Mouse (Mus musculus): ENCODE results near the gene Dbil5. TPM values are rescaled to one million over a fixed set of nuclear protein-coding genes. Genes with fewer than 3 reads are reported as not detected.

The Dbil5 gene
- total RNA-seq, 4 experiments from 2014 or later, result 0.70 to 1.3 (median 1.1) TPM

DNA sequence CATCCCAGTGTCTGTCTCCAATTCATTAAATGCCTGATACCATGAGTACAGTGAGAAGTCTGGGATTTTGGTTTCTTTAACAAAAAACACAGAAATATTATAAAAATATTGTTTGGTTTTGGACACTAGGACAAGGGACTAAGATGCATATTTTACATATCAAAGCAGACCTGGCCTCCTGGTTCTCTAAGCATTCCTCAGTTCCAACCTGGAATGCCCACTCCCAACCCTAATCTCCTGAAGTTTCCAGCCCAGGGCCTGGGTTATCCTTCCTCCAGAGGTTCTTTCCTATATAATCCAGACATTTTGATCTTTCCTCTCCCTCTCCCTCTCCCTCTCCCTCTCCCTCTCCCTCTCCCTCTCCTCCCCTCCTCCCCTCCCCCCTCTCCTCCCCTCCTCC lies 7.6 kb downstream of the Dbil5 start:
- DNase-seq (ENCODE audit: low spot score in 2 of 2), result no peak

DNA sequence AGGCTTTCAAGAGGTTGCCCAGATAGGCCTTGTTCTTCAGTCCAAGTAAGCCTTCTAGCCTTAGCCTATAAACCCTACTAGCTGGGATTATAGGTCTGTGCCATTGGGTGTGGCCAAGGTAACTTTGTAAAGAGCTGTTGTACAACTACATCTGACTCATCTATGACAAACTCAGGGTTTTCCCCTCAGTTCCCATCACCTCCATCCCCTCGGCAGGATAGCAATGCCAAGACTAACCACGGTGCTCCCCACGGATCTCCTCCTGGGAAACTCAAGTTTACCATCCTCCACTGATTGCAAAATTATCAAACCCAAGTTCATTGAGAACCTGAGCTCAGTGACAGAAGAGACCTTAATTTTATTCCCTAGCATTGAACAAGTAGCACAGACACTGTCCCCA lies 18.7 kb downstream of the Dbil5 start:
- DNase-seq (ENCODE audit: low spot score in 2 of 2), result no peak

DNA sequence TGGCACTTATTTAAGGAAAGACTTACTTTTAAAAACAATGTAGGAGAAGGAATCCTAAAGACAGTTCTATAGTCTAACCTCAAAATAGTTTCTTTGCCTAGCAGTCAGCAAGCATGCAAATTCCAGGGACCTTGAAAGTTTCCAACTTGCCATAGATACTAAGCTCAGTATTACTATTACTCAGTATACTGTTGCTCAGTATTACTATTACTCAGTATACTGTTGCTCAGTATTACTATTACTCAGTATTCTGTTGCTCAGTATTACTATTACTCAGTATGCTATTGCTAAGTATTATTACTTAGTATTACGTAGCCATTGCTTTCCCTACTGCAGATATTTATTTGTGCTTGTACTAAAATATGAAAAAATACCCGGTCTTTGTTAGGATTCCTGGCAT lies 22.3 kb downstream of the Dbil5 start:
- DNase-seq (ENCODE audit: low spot score in 2 of 2), result no peak

DNA sequence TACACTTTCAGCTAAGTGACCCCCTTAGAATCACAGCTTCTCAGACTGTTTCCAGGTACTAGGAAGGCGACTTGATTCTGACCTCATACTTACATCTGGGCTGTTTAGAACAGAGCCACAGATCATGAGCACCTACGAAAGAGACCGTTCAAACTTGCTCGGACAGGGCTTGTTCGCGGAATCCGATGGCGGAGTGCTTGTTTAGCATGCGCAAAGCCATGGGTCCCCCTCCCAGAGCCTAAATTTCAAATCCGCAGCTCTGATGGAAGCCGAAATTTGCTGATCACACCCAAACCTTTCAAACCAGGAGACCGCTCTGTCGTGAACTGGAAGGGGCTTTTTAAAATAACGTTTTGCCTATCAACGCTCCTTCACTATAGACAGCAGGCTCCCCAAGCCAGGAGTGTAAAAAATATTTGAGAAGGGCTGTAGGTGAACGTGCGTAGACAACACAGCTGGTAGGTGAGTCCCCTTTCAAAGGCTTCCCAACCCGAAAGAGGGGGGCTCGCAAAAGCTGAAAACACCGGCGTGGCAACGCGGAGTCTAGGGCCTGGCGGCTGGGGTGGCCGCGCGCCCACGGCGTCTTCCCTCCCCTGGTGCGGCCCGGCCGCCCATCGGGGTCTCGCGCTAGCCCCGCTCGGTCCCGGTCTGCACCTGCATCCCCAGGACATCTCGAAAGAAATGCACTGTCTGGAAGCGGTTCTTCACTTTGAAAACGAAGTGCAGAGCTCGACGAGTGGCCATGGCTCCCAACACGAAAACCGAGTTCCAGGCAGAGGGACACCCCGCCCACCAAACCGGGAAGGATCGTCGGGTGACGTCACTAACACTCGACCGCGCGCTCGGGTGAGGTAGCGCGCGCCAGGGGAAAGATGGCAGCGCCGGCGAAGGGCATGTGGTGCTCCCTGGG lies 25.7 kb downstream of the Dbil5 start, which contains the start of the genes Mrm3 and Glod4:
TSS of gene Mrm3 (plus strand) at position 815 of the 910 bp plus-strand sequence.
TSS of gene Glod4 (minus strand) at position 825 of the 910 bp plus-strand sequence.
- DNase-seq (ENCODE audit: low spot score in 2 of 2), result peak; percentile 81 to 91

DNA sequence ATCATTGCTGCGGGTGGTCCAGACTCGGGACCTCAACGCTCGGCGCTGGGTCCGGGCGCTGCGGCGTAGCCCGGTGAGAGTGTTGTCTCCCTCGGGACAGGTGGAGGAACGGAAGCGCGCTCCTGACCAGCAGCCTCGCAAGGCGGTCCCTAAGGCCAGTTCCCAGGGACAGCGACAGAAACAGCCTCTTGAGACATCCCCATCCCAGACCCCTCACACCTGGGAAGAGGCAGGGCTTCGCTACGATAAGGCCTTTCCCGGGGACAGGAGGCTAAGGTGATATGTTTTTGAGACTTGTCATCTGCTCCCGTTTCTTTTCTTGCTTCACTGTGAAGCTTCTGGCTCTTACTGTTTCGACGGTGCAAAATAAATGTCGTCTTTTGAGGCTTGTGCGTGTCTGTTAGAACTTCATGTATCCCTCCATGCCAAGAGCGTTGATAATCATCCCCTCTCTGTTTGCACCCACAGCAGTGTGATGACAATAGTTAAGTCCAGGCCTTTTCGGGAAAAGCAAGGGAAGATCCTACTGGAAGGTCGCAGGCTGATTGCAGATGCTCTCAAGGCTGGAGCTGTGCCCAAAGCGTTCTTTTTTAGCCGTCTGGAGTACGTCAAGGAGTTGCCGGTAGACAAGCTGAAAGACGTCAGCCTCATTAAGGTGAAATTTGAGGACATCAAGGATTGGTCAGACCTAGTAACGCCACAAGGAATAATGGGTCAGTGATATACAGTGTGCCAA lies 26.6 kb downstream of the Dbil5 start:
- DNase-seq (ENCODE audit: low spot score in 2 of 2), result no peak

DNA sequence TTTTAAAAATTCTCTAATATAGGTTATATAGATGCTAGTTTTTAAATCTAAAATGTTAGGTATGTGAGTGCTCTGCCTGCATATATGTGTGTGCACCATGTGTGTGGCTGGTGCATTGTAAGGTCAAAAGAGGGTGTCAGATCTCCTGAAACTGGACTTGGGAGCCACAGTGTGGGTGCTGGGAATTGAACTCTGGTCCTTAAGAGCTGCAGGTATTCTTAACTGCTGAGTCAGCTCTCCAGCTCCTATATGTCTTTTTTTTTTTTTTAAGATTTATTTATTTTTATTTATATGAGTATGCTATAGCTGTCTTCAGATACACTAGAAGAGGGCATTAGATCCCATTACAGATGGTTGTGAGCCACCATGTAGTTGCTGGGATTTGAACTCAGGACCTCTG lies 29.0 kb downstream of the Dbil5 start:
- no peak for DNase-seq (ENCODE audit: low spot score in 2 of 2)

DNA sequence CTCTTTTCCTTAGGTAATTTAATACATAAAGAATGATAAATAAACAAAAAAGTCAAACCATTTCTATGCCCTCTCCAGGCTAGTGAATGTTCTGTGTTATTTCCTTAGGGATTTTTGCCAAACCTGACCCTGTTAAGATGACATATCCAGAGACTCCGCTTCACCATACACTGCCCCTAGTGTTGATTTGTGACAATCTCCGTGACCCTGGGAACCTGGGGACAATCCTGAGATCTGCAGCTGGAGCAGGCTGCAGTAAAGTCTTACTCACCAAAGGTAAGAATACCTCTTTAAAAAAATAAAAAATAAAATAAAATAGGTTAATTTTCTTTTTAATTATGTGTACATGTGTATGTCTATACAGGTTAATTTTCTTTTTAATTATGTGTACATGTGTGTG lies 29.8 kb downstream of the Dbil5 start:
- no peak for DNase-seq (ENCODE audit: low spot score in 2 of 2)

DNA sequence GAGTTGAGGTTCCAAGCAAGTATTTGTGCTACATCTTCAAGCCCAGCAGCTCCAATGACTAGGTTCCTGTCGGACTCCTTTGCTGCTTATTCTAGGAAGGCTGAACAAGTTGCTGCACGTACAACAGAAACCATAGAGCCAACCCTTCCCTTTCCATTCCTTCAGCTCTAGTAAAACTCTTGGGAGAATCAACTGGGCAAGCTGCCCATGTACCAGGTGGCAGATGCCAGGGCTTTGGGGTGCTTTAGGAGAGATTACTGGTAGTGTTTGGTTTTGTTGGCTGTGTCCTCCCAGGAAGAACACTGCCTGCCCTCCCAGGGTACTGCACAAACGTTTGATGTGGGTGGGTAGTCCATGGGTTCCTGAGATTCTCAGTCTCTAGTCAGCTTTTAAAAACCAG lies 34.6 kb downstream of the Dbil5 start:
- DNase-seq (ENCODE audit: low spot score in 2 of 2), result no peak

DNA sequence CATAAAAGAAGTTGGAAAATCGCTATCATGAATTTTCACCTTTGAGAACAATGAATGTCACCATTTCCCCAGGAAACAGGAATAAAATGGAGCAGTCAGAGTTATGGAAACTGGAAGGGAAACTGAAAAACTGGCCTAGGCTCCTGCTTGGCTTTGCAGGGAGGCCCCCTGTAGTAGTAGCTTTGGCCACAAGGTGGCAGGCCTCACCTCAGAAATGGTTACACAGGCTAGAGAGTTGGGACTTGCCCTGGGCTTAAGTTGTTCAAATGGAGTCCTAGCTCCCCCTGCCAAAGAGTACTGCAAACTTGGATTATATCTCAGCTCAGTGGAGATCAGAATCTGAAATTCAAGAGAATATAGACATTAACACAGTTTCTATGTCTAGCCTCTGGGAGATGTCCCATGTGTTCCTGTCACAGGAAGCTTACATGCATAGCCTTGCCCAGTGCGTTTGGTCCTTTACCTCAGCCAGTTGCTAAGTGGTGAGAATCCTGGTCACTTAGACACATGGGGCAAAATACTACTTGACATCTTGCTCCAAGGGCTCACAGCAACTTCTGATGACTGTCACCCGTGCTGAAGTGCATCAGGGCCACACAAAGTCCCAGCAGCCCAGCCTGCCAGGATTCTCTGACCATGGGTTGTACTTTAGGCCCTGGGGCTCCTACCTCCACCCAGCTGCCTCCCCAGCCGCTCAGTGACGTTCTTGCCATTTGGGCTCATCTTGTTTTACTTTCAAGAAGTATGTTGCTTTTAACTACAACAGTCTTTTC lies 35.9 kb downstream of the Dbil5 start:
- peak; percentile 53 to 83 for DNase-seq (ENCODE audit: low spot score in 2 of 2)

DNA sequence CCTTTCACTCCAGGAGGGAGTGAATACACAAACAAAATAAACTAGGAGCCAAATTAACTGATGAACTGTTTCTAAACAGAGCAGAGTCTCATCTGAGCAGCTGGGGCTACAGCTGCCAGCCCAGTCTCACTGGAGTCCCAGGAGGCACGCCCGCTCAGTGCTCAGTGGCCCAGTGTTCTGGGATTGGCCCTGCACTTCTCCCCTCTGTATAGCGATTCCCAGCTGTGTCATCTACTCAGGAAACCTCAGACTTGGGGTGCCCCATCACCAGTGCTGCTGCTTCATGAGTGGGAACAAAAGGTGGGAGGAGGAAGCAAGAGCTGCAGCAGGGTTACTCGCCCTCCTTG lies 36.5 kb downstream of the Dbil5 start:
- no peak for DNase-seq (ENCODE audit: low spot score in 2 of 2)

DNA sequence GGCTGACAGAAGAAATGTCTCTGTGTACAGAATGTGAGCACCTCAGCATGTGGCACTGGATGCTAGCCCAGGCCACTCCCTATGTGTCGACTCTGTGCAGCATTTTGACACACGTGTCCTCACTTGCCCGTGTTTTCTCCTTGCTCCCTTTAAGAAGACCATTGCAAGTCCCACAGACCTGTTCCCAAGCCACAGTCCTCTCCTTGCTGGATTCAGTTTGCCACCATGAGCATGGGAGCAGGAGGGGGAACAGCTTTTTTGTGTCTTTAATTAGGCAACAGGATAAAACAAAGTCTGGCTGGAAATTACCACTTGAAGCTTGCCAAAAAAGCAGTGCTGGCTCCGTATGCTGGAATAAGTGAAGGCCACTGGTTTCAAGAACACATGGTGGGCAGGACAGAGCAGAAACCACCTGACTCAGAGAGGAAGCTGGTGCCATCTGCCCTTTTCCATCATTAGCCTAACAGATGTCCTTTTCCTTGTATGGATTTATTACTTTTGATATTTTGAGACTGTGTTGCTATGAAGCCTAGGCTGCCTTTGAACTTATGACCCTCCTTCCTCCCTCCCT lies 38.1 kb downstream of the Dbil5 start:
- DNase-seq (ENCODE audit: low spot score in 2 of 2), result peak in 1 of 2 experiments; percentile 43

DNA sequence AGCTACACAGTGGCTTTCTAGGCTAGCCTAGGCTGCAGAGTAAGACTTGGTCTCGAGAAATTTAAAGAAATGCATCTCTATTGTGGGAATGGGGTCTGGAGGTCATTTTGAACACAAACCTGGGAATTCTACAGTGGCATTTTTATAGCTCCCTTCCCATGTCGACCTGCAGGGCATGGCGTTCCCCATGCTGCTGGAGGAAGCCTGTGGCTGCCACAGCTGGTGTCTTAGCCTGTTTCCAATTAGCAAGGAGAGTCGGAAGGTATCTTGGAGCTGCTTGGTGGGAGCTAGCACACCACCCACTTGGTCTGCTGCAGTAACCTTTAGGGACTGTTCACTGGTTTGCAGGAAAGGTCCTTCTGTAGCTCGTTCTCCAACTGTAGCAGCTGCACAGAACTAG lies 38.7 kb downstream of the Dbil5 start:
- DNase-seq (ENCODE audit: low spot score in 2 of 2), result no peak

DNA sequence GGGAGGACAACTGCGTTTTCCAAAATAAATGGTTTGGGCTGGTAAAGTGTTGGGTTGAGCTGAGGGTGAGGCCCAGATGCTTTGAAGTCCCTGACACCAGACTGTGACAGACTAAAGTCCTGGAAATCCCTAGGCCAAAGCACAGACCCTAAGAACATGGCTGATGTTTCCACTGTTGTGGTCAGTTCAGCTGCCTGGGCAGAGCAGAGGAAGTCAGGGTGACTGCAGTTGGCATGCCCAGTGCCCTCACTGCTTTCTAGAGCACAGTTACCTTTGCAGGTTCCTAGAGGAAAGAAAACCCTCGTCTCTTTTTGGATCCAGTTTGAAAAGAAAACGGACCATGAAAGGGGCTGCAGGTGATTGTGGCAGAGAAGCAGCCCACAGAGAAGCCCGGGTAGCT lies 40.0 kb downstream of the Dbil5 start:
- no peak for DNase-seq (ENCODE audit: low spot score in 2 of 2)

DNA sequence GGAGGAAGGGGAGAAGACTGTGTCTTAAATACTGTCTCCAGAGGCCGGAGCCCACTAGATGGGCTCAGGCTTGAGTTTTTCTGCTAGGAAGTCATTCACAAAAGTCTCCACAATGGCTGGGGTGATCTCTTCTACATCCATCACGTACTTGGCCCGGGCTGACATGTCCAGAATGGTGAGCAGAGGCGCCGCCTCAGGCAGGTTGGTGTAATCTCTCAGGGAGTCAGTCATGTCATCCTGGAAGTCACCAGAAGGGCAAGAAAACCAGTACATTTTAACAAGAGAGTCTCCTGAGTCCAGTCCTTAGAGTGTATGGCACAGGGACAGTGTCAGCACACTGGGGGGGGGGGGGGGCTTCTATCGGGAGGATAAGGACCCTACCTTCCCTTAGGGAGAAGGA lies 41.1 kb downstream of the Dbil5 start:
- no peak for DNase-seq (ENCODE audit: low spot score in 2 of 2)

DNA sequence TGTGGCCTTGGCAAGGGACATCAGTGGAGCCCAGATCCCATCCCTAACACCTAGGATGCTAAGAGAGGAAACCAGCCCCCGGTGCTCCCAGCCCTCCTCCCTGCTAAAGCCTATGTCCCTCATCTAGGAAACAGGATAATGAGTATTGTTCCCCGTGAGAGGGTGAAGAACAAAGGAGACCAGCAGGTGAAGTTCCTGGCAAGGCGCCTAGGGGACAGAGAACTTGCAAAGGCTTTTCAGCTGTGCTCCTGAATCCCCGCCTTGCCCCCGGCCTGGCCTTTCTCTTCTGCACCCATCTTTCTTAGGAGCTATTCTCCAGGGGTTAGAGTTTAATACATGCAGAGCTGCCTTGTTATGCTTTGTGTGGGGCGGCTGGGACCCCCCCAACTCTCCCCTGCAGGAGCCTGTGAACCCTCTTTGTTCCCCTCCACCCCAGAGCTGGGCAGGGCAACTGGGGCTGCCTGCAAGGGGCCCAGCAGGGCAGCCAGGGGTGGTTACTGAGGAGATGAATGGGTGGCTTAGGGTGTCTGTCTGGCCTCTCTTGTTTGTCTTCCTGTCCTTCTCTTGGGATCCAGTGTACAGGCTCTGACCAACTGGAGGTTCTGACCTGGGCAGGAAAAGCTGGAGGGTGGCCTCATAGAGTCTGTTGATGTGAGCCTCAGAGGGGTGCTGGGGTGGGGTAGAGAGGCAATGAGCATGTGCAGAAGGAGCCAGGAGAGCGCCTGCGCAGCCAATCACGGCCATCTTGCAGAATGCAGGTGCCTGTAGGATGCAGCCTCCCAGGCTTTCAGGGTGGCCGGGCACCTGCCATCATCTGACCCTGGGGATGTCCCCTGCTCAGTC lies 43.0 kb downstream of the Dbil5 start:
- no peak for DNase-seq (ENCODE audit: low spot score in 2 of 2)

DNA sequence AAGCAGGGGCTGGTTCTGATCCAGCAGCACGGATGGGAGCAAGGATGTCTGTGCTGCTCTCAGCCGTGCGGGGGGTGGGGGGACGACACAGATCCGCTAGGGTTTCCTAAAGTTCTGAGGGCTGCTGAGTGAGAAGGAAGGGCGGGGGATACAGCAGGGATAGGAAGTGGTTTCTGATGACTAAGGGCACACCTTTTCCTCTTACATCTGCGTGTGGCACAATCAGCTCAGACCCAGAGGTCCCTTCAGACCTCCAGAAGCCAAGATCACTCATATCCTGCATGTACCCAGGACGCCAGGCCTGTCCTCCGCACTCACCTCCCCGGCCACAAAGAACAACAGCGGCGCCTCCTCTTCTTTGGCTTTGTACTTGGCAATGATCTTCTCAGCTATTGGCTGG lies 43.8 kb downstream of the Dbil5 start:
- no peak for DNase-seq (ENCODE audit: low spot score in 2 of 2)

DNA sequence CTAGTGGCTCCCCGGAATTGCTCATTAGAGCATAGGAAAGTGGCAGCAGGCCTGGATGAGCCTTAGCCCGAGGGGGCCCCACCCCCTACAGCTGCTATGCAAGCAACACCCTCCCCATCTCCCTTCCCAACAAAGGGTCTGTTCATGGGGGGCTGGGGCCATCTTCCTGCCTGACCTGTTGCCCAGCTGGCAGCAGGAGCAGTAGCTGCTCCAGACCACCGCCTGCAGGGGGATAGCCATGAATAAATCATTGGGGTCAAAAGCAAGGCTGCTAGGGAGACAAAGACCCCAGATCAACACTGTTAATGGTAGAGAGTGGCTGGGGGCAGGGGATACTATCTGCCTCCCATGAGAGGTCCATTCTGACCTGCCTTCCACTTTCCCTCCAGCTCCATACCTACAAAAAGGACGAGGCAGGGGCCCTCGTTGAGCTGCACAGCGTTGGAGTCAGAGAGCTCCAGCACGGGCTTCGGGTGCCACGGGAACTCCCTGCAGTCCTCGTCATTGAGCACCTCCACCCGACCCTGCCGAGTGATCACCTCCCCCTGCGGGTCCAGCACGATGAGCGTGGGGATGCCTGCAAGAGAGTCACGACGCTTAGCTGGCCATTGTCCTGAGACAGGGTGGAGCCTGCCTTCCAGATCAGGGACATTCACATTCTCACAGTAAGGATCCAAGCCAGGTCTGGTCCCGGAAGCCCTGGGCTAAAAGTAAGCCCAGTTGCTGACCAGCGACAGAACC lies 45.4 kb downstream of the Dbil5 start:
- no peak for DNase-seq (ENCODE audit: low spot score in 2 of 2)

DNA sequence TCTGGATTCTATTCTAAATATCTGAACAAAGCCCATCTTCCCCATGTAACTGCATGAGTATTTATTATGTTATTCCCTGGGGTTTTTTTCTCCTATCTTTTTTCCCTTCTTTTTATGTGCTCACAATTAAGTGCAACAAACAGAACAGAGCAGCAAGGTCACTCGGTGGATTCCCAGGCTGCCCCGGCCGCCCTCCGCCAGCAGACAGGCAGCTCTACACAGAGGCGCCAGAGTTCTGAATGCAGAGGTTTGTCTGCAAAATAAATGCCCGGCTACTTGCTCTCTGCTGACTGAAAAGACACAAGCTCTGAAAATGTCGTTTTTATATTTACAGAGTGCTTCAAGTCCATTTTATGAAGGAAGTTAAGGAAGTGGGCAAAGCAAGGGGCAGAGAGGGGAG lies 50.1 kb downstream of the Dbil5 start:
- no peak for DNase-seq (ENCODE audit: low spot score in 2 of 2)

DNA sequence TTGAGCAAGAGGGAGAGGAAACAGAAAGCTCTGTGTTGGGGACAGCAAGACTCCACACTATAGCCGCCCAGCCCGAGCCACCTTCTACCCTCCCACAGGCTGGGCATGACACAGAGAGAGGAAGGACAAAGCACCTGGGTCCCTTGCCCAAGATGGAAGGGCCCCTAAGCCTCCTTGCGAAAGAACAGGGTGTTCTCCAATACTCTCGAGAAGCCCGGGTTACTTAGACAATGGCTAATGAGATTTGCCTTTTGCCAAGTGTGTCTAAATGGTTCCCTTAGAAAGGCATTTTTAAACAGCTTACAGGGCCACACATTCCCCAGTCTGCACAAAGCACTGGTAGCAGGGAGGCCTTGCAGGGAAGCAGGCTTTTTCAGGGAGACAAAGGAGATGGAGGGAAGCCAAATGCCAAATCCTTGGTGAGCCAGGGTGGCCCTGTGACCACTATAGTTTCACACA lies 50.6 kb downstream of the Dbil5 start:
- DNase-seq (ENCODE audit: low spot score in 2 of 2), result peak in 1 of 2 experiments; percentile 67
